Mouse (Mus musculus): ENCODE measurements around the gene Gm6583.
"Not testable (repeated sequence)": the region's sequence is repeated elsewhere in the genome, so short reads cannot be mapped to it uniquely, and the experiment has no call there.

Gm6583 gene

GRCm38 (mm10) chr5:112325546-112326445, 30.0 kb downstream of the Gm6583 start, which contains the start of gene Tfip11:
Gene Tfip11, plus strand, starts transcription at chr5:112326358.
- DNase-seq (ENCODE audit: low spot score in 2 of 2) = peak; percentile 98

DNA sequence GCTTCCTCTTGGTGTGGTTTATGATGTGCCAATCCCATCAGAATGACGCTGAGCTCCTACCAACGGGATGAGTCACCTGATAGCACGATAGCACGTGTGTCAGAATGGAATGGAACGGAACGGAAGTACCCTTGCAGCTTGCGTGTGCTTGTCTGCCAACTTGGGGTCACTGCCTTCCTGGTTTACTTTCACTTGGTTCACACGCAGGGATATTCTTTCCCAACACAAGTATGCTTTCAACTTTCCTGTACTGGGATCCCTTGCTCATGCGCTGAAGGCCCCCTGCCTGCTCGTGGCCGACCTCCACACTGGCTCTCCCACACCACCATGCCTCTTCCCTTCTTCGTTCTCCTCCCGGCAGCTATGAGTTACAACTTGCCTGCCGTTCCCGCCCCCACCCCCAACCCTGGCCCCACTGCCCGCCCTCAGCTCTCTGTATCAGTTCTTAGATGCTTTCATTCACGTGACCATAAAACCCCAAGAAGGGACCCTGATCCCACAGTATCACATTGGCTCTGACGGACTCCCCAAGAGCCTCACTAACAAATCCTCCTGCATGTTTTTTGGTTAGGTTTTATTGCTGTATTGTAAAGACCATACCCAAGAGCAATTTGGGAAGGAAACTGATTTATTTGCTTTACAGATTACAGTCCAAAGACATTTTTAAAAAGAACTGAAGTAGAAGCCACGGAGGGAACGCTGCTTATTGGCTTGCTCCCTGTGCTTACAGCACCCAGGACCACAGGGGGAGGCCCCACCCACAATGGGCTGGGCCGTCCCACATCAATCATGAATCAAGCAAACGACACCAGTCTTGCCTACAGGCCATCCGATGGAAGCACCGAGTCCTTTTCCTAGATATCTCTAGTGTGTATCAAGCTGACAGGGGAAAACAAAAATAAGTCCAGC, 30.9 kb downstream of the Gm6583 start:
- DNase-seq (ENCODE audit: low spot score in 2 of 2) = peak in 1 of 2 experiments; percentile 56

- DNase-seq (ENCODE audit: low spot score in 2 of 2) = no peak
These were observed 32.6 kb downstream of the Gm6583 start for GRCm38 (mm10) chr5:112323246-112323645.

- no peak for DNase-seq (ENCODE audit: low spot score in 2 of 2)
These were observed 34.5 kb downstream of the Gm6583 start for GRCm38 (mm10) chr5:112321376-112321775.

DNA sequence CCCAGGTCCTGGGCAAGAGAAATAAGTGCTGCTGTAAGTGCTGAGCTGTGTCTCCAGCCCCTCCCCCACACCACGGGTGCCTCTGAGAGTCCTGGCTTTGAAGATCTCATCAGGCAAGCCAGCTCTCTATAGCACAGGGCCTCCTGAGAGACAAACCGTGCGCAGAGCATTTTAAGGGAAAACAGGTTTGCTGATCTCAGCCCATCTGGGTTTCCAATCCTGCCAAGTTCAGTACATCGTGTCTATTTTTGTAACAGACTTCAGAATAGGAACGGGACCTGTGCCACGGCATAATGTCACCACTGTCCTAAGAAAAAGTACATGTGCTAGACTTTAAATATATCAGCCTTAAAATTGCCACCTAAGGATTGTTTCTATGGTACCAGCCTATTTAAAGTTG, 34.9 kb downstream of the Gm6583 start:
- DNase-seq (ENCODE audit: low spot score in 2 of 2) = peak; percentile 90 to 94

- peak; percentile 51 to 60 for DNase-seq (ENCODE audit: low spot score in 2 of 2)
These were observed 35.5 kb downstream of the Gm6583 start for GRCm38 (mm10) chr5:112320379-112320778.

DNA sequence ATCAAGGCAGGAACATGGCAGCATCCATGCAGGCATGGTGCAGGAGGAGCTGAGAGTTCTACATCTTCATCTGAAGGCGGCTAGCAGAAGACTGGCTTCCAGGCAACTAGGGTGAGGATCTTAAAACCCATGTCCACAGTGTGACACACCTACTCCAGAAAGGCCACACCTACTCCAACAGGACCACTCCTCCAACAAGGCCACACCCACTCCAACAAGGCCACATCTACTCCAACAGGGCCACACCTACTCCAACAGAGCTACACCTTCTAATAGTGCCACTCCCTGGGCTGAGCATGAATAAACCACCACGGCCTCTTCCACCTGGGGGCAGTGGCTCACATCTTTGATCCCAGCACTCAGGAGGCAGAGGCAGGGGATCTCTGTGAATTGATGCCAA, 36.5 kb downstream of the Gm6583 start:
- not testable (repeated sequence) for DNase-seq (ENCODE audit: low spot score in 2 of 2)

DNA sequence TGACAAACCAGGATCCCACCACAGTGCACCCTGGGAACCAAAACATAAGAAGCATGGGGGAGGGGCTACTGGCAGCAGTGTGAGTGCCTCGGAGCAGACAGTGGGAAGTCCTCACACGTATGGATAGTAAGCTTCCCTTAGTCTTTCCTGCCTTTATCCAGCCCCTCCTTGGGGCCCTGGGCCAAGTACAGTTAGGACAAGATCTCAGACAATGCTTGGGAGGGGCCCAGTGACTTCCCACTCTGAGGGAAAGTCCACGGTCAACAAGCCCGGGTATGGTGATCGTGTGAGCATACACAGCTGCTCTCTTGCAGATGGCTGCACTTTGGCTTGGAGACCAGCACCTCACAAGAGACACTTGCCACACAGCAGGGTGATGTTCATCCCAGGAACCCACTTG, 38.5 kb downstream of the Gm6583 start:
- DNase-seq (ENCODE audit: low spot score in 2 of 2) = no peak

GRCm38 (mm10) chr5:112316468-112316867, 39.4 kb downstream of the Gm6583 start:
- DNase-seq (ENCODE audit: low spot score in 2 of 2) = no peak

DNA sequence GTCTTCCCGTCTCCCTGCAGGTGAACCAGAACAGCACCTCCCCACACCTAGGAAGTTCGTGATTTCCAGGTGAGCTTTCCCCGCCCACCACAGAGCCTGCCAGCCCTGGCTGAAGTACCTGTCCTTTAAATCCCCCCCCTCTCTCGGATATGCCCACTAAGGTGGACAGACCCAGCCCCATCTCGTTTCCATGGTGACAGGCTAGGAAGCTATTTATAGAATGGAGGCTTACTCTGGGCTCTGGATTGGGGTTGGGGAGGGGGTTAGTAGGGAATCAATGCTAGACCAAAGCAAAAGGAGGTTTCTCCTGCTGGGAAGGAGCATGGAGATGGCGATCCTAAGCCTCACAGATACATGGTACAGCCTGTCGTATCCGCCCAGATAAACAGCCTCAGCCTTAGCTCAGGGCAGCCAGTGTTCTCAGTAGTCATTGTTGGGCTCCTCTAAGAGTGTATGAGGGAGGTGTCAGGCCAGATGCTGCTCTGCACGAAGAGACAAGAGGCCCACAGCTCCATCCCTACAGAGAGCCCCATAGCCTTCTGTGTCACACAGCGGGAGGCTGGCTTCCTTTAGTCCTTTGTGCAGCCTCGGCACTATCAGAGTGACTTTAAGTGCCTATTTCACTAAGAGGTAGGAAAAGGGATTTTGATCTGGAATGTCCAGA, 42.5 kb downstream of the Gm6583 start:
- no peak for DNase-seq (ENCODE audit: low spot score in 2 of 2)

DNA sequence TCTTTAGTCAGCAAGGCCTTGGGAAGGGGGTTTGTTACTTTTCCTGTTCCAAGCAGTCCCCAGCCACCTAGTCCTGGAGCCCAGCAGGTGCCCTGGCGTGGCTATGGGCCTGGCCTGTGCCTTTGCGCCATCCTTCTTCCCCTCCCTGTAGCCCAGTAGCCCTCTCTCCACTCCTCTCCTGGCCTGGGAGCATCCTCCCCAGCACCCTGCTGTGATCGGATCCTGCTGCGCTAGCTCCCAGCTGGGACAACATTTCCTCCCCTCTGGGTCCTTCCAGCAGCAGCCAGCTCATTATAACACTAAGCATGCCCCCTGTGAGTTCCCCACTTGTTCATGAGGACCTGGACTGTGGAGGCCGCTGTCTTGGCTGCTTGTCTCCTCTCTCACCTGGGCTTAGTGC, 50.0 kb downstream of the Gm6583 start:
- DNase-seq (ENCODE audit: low spot score in 2 of 2) = no peak

Measured in right cerebral cortex, postnatal 10 days (tissue).